Mouse (Mus musculus): ENCODE data around the gene Mast1. TPM values are rescaled to one million over a fixed set of nuclear protein-coding genes. Genes with fewer than 3 reads are reported as not detected.

Mast1 gene
- polyA plus RNA-seq, 1 experiment from 2014 or later = 44.9 TPM

DNA sequence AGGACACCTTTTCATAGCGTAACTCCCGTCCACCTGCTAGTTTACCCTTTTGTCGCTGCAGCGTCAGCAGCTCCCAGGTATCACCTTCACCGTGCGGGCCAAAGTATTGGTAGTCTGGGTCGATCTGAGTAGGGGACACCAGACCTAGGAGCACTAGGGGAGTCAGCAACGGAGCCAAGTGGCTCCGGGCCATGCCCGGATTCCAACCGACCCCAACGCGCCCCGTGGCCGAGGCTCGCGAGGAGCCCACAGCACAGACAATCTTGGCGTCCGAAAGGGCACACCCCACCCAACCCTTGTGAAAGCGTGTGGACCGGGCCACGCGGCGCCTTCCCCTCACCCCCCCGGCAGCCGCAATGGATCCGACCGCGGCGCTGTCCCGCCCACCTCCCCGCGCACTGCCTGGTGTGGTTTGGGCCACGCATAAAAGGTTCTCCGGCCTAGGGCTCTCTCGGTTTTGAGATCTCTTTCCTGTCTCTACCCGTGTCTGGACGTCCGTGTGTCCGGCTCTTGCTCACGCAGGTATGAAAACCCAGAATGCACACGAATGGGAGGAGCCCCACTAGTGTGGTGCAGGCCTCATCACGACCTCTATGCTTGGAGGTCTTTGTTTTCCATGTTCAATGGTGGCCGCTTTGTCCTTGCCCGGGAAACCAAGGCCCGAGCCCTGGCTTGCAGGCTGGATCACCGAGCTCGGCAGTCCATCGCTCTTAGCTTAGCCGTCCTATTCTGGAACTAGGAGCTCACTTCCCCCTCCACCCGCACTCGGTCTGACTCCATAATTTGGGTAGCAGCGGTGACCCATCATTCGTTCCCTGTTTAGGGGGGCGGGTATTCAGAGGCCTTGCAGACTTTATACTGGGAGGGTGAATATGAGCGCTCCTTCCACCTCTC lies 32.3 kb upstream of the Mast1 start, which contains the start of the genes Gm49661, Prdx2 and Rnaseh2a:
Gm49661 (minus strand) TSS at position 193 of the 894 bp plus-strand sequence.
Prdx2 (plus strand) TSS at position 347 of the 894 bp plus-strand sequence.
Rnaseh2a (minus strand) TSS at position 527 of the 894 bp plus-strand sequence.
- Histone ChIP-seq H3K36me3 (peaks cover 36% of the 10 kb centered on the region), H3K9ac (peak within 1 kb of the TSS; percentile 96), H3K4me1 (peaks cover 26% of the 10 kb centered on the region), H3K4me3 (peak within 1 kb of the TSS; percentile 80), H3K9me3 (no peaks in the 10 kb centered on the region), H3K27me3 (replicated peaks) (no peaks in the 10 kb centered on the region), H3K27ac (peak within 1 kb of the TSS; percentile 50), H3K4me2 (replicated peaks) (peak within 1 kb of the TSS; percentile 91)
- ATAC-seq (ENCODE audit: low FRiP score, low read depth) = peak; percentile 74
- WGBS = under 1% methylated on average over 56 of the region's 56 CpGs

DNA sequence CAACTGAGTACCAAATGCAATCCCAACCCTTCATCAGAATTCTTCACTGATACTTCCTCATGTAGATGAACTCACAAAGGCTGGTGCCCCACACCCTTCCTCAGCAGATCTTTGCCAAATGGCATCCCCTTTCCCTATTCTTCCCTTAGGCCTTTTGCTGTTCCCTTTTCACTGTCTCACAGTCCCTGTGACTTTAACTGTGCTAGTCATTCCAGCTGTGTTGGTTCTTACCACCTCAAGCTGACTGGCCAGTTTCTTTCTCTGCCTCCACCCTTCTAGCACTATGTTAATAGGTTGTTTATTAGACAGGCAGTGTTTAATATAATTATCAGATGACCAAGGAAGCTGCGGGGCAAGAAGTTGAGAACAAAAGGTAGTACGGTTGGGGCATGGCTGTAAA lies 31.5 kb upstream of the Mast1 start:
- Histone ChIP-seq H3K4me2 (replicated peaks) (peak overlapping the region; percentile 91), H3K27ac (no peak overlapping the region), H3K9ac (peak overlapping the region; percentile 96), H3K4me3 (peak overlapping the region; percentile 80; the same call in 1 of the 2 replicates), H3K27me3 (replicated peaks) (no peaks in the 10 kb centered on the region), H3K36me3 (peaks cover 29% of the 10 kb centered on the region), H3K9me3 (no peaks in the 10 kb centered on the region), H3K4me1 (peaks cover 26% of the 10 kb centered on the region)
- ATAC-seq (ENCODE audit: low FRiP score, low read depth) = no peak
- WGBS = 6% methylated on average over 2 of the region's 2 CpGs

DNA sequence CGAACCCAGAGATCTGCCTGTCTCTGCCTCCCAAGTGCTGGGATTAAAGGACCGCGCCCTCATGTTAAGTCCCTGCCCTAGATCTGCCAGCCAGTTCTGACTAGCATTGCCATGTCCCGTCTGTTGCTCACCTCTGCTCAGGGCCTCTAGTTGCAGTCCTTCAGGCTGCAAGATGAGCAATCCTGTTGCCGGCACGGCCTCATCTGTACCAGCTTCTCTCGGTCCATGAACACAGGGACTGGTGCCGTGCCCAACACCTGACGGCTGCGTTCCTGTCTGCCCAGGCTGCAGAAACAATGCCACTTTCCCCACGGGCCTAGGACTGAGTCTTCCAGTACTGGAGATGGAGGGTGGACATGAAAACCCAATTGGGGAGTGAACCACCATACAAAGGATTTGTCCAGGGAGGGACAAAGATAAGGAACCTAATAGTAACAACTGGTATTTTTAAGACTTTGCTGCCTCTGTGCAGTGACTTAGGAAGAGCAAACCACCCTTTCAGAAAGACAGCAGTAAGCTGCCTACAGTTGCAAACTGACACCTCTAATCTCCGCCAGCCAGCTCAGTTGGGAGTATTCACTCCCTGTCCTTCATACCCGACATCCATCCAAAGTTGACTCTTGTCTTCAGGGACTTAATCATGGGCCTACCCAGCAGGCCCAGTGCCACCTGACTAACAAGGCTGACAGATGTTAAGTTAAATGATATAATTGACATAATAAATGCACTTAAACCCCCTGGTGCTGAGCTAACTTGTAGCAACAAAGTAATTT lies 30.6 kb upstream of the Mast1 start:
- WGBS = 92% methylated on average over 13 of the region's 13 CpGs
- H3K27ac ChIP-seq = no peak overlapping the region
- H3K4me3 ChIP-seq = no peak overlapping the region
- H3K4me1 ChIP-seq = peaks cover 26% of the 10 kb centered on the region
- H3K36me3 ChIP-seq = peaks cover 21% of the 10 kb centered on the region
- 0 out of 2 replicates have a peak overlapping the region, but pooled peaks have one; percentile 17 for H3K9ac ChIP-seq
- no peaks in the 10 kb centered on the region for H3K27me3 ChIP-seq (replicated peaks)
- ATAC-seq (ENCODE audit: low FRiP score, low read depth) = no peak
- H3K4me2 ChIP-seq (replicated peaks) = no peak overlapping the region
- H3K9me3 ChIP-seq = no peaks in the 10 kb centered on the region

DNA sequence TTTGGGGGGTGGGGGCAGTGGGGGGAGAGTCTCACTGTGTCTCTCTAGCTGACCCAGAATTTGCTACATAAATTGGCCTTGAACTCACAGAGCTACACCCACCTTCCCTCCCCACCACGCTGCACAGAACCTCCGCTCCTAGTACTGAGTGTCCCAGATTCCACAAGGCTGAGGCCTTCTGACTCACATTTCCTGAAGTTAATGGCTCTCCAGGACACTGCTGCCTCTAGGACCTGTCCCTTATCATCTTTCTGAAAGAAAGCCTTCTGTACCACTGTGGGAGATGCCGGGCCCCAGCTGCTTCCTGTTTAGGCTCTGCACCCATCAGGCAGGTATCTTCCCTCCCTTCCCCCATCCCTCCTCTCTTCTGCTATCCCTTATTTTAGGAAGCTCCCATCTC lies 29.4 kb upstream of the Mast1 start:
- WGBS = 51% methylated on average over 3 of the region's 3 CpGs
- no peak for ATAC-seq (ENCODE audit: low FRiP score, low read depth)
- no peaks in the 10 kb centered on the region for H3K27me3 ChIP-seq (replicated peaks)
- no peak overlapping the region for H3K27ac ChIP-seq
- H3K9me3 ChIP-seq = no peaks in the 10 kb centered on the region
- H3K4me3 ChIP-seq = no peak overlapping the region
- no peak overlapping the region for H3K9ac ChIP-seq
- H3K4me1 ChIP-seq = peaks cover 26% of the 10 kb centered on the region
- H3K36me3 ChIP-seq = peaks cover 13% of the 10 kb centered on the region
- peak overlapping the region; percentile 89 for H3K4me2 ChIP-seq (replicated peaks)

DNA sequence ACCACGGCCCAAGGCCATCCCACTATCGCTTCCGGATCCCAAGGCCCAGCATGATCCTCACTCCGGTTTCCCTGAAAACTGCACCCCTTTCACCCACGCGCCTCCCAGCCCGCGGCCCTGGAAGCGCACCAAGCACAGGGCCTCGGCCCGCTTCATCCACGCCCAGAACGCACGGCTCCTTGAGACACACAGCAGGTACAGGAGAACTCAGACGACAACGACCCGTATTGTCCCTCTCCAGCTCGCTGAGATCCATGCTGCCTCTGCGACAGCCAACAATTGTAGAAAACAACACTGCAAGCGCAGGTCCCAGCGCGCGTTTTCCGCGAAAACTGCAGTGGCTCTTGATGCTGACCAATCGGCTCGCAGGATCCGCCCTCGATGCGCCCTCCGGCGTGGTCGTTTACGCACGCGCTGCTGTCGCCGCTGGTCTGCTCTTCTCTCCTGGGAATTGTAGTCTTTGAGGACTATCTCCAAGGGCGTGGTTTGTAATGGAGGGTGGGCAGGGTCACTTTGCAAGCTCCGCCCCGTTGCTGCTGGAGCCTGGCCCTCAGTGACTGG lies 28.7 kb upstream of the Mast1 start:
- peak overlapping the region; percentile 56 for H3K4me3 ChIP-seq
- H3K9ac ChIP-seq = peak overlapping the region; percentile 68
- ATAC-seq (ENCODE audit: low FRiP score, low read depth) = peak; percentile 74
- peaks cover 20% of the 10 kb centered on the region for H3K4me1 ChIP-seq
- H3K27me3 ChIP-seq (replicated peaks) = no peaks in the 10 kb centered on the region
- peak overlapping the region; percentile 89 for H3K4me2 ChIP-seq (replicated peaks)
- no peak overlapping the region for H3K27ac ChIP-seq
- H3K36me3 ChIP-seq = peaks cover 6% of the 10 kb centered on the region
- under 1% methylated on average over 41 of the region's 41 CpGs for WGBS
- no peaks in the 10 kb centered on the region for H3K9me3 ChIP-seq

DNA sequence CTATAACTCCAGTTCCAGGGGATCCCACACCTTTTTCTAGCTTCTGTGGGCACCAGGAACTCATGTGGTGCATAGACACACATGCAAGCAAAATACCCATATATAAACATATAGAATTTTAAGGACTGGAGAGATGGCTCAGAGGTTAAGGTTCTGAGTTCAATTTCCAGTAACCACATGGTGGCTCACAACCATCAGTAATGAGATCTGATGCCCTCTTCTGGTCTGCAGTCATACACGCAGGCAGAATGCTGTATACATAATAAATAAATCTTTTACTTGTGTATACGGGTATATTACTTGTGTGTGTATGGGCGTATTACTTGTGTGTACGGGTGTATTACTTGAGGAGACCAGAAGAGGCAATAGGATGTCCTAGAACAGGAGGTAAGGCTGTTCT lies 26.8 kb upstream of the Mast1 start:
- Histone ChIP-seq H3K9ac (no peak overlapping the region), H3K27ac (no peak overlapping the region), H3K27me3 (replicated peaks) (no peaks in the 10 kb centered on the region), H3K4me1 (peaks cover 13% of the 10 kb centered on the region), H3K4me2 (replicated peaks) (no peak overlapping the region), H3K9me3 (no peaks in the 10 kb centered on the region), H3K36me3 (peaks cover 14% of the 10 kb centered on the region), H3K4me3 (no peak overlapping the region)
- 90% methylated on average over 4 of the region's 4 CpGs for WGBS
- no peak for ATAC-seq (ENCODE audit: low FRiP score, low read depth)

DNA sequence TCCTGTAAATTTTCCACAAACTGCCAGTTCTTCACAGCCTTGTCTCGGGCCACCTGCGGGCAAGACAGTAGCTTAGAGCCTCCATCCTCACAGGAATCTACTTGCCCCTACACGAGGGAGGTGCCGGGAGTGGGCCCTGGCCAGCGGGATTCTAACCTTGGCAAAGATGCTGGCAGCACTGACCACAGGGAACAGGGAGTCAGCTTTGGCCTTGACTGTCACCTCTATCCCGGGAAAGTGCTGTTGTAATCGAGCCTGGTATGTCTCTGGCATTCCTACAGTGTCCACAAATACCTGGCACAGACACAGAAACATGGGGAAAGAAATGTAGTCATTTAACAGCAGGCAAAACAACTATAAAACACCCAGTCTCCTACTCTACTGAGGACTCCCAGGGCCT lies 22.7 kb upstream of the Mast1 start:
- Histone ChIP-seq H3K36me3 (peaks cover 27% of the 10 kb centered on the region), H3K9me3 (no peaks in the 10 kb centered on the region), H3K4me2 (replicated peaks) (no peak overlapping the region), H3K27ac (no peak overlapping the region), H3K4me1 (peaks cover under 1% of the 10 kb centered on the region; the same call in 1 of the 2 replicates), H3K4me3 (no peak overlapping the region), H3K27me3 (replicated peaks) (no peaks in the 10 kb centered on the region), H3K9ac (no peak overlapping the region)
- no peak for ATAC-seq (ENCODE audit: low FRiP score, low read depth)
- WGBS = 92% methylated on average over 7 of the region's 7 CpGs

DNA sequence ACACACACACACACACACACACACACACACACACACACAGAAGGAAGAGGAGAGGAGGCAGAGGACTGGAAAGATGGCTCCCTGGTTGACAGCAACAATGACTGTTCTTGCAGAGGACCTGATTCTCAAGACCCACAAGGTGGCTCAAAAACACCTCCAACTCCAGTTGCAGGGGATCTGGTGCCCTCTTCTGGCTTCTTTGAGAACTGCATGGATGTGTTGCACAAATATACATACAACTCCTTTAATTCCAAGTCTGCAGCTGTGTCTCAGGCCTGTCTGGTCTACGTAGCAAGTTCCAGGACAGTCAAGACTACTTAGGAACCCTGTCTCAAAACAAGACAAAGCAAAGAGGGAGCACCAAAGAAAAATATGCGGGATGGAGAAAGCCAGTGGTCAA lies 19.6 kb upstream of the Mast1 start:
- Histone ChIP-seq H3K9ac (no peak overlapping the region), H3K27me3 (replicated peaks) (peaks cover 14% of the 10 kb centered on the region; the same call in 1 of the 2 replicates), H3K4me3 (no peak overlapping the region), H3K27ac (no peak overlapping the region), H3K9me3 (no peaks in the 10 kb centered on the region), H3K36me3 (peaks cover 24% of the 10 kb centered on the region), H3K4me2 (replicated peaks) (no peak overlapping the region), H3K4me1 (no peaks in the 10 kb centered on the region)
- ATAC-seq (ENCODE audit: low FRiP score, low read depth) = no peak
- 52% methylated on average over 2 of the region's 2 CpGs for WGBS

DNA sequence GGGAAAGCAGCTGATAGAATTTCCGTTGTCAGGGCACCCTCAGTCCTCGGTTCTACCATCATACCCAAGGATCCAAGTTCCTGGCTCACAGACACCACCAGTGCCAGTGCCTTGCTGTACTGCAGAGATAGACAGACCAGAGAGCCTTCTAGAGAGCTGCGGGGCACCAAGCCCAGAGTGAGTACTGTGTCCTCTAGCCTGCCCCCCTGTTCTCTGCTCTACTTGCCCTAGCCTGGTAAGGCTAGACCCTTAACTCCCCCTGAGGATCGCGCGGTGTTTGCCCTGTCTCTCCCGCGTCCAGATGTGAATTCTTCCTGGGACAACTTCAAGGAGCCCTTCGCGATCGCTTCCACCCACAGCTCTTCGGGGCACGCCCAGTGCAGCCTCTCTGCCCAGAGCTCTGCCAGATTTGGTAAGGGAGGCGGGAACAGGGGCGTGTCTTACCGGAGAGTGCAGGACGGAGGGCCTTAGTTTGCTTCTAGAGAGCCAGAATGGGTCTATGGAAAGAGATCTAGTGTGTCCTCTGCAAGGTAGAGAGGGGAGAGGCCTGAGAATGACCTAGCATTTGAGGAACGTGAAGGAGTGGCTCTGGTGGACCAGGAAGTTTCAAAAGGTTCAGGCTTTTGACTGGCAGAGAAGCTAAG lies 15.6 kb upstream of the Mast1 start:
- Histone ChIP-seq H3K9me3 (no peaks in the 10 kb centered on the region), H3K27ac (no peak overlapping the region), H3K27me3 (replicated peaks) (peaks cover 48% of the 10 kb centered on the region), H3K4me1 (no peaks in the 10 kb centered on the region), H3K9ac (no peak overlapping the region), H3K4me2 (replicated peaks) (no peak overlapping the region), H3K4me3 (no peak overlapping the region), H3K36me3 (peaks cover 7% of the 10 kb centered on the region)
- WGBS = 7% methylated on average over 18 of the region's 18 CpGs
- no peak for ATAC-seq (ENCODE audit: low FRiP score, low read depth)

DNA sequence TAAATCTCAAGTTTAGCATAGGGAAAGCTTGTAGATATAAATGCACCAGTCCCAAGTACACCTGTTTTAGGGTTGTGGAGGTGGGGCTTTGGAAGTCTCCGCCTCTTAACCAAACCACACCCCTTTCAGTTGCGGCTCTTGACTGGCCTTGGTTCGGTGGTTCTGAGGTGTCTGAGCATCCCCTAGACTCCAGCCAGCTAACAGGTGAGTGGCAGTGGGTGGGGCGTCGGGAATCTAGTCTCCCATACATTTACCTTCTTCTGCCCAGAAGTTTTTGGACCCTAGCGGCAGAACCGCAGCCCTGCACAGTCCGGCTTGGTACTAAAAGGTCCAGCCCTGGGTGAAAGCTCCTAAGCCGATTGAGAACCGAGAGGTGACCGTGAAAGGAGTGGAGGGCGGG lies 12.6 kb upstream of the Mast1 start:
- 22% methylated on average over 12 of the region's 12 CpGs for WGBS

DNA sequence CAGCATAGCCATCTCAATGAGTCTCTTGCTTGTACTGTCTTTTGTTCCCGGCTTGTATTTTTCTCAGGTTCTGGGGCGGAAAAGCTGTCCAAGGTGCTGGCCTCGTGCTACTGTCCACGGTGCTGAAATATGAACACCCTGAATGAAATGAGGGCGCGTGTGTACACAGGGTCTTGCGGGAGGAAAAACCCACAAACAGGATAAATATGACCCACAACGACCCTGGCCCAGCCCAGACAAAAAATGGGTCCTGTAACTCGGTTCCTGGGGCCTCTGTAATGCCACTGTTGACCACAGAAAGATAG lies 10.0 kb upstream of the Mast1 start:
- H3K4me2 ChIP-seq (replicated peaks) = peak overlapping the region; percentile 94; the same call in 1 of the 2 replicates
- H3K4me3 ChIP-seq = no peak overlapping the region
- no peaks in the 10 kb centered on the region for H3K36me3 ChIP-seq

More for the DNA sequence above, 12.6 kb upstream of the Mast1 start:
- Histone ChIP-seq H3K36me3 (no peaks in the 10 kb centered on the region), H3K4me2 (replicated peaks) (no peak overlapping the region), H3K4me1 (peaks cover 11% of the 10 kb centered on the region; the same call in 1 of the 2 replicates), H3K9me3 (no peaks in the 10 kb centered on the region), H3K27me3 (replicated peaks) (peaks cover 73% of the 10 kb centered on the region), H3K9ac (no peak overlapping the region), H3K4me3 (no peak overlapping the region), H3K27ac (no peak overlapping the region)
- ATAC-seq (ENCODE audit: low FRiP score, low read depth) = no peak

More for the DNA sequence above, 10.0 kb upstream of the Mast1 start:
- Histone ChIP-seq H3K27me3 (replicated peaks) (peaks cover 81% of the 10 kb centered on the region), H3K9me3 (no peaks in the 10 kb centered on the region), H3K9ac (no peak overlapping the region), H3K4me1 (peaks cover 17% of the 10 kb centered on the region; the same call in 1 of the 2 replicates), H3K27ac (no peak overlapping the region)
- no peak for ATAC-seq (ENCODE audit: low FRiP score, low read depth)
- WGBS = 18% methylated on average over 9 of the region's 9 CpGs
